Mouse (Mus musculus) liver, postnatal 0 days (tissue): ENCODE measurements around the gene Ubtd1.

Experiments
- CTCF ChIP-seq: sonication (generic); IDR thresholded peaks from 2 replicates; pipeline ENCODE4 v1.5.1; 2016; ENCODE audit warnings: antibody characterized with exemption, low read depth
- EP300 ChIP-seq: IDR thresholded peaks from 2 replicates; pipeline ENCODE4 v1.6.1; 2016; ENCODE audit warnings: antibody characterized with exemption, low read depth, mild to moderate bottlenecking

- TF ChIP-seq CTCF: no peak
- TF ChIP-seq EP300: no peak
These were observed 54.8 kb downstream of the Ubtd1 start for GRCm38 (mm10) chr19:42036357-42036756.
